Mouse (Mus musculus) lung, adult 2 months (tissue): ENCODE data around the gene Trp53i11.

Source experiments
- CTCF ChIP-seq: fragments of 200-500 bp; IDR thresholded peaks from 2 replicates; pipeline ENCODE4 v1.5.1; 2011; ENCODE audit warnings: mild to moderate bottlenecking, low read length, control low read depth; ENCODE audit not compliant: insufficient read depth
- POLR2A ChIP-seq: fragments of 200-500 bp; IDR thresholded peaks from 2 replicates; pipeline ENCODE4 v1.6.1; 2011; ENCODE audit warnings: low read depth, mild to moderate bottlenecking, control low read depth, low read length, borderline replicate concordance; ENCODE audit errors: extremely low read depth

DNA sequence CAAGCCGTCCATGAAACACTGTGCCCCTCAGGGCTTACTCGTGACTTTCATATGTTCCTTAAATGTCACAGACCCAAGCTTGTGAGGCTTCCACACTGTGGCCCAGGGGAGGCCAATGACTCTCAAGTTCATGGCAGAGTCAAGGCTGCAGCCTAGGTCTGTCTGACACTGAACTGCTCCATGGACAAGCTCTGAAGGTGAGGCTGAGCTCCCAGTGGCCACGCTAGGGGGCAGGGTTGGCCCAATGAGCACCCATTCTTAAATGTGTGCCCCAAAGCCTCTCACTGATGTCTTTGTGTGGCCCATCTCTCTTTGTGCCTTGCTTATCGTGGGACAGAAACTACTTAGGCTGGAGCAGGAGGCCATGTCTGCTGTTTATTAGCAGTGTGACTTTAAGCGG lies 33.1 kb downstream of the Trp53i11 start:
- TF ChIP-seq CTCF (no peak), POLR2A (no peak)
